Mouse (Mus musculus) right cerebral cortex, postnatal 36 days (tissue): ENCODE measurements around the gene Galnt3.

Experiments
- DNase-seq, 2 experiments: peaks; one replicate each; pipeline ENCODE4 v3.0.0; 2022; ENCODE audit warnings: low spot score in 2 of 2, mixed read lengths in 1 of 2

Gene Galnt3

DNA sequence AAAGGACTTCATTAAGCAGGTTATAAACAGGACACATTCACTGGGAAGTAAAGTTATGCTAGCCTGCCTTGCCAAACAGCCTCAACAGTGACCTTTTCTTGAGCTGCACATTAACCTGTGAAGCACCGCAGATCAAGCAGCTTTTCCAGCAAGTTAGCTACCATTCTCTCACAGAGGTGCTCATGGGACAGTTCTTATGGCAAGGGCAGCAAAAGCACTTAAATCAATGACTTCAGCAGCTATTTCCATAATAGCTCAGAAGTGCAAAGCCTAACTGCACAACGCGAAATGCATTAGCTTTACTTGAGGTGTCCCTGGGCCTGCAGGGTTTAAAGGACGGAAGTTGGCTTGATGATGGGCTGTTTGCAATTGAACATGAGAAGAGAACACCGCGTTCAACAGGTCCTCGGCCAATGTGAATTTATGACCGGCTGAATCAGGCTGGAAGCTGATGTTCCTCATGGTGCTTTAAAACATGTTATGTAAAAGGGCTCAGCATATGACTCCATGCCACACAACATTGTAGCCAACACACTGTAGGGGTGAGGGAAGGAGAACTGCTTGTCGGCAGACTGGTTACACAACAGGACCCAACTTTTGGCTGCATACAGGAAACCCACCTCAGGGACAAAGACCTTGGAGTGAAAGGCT, 16.8 kb downstream of the Galnt3 start:
- no peak for DNase-seq

DNA sequence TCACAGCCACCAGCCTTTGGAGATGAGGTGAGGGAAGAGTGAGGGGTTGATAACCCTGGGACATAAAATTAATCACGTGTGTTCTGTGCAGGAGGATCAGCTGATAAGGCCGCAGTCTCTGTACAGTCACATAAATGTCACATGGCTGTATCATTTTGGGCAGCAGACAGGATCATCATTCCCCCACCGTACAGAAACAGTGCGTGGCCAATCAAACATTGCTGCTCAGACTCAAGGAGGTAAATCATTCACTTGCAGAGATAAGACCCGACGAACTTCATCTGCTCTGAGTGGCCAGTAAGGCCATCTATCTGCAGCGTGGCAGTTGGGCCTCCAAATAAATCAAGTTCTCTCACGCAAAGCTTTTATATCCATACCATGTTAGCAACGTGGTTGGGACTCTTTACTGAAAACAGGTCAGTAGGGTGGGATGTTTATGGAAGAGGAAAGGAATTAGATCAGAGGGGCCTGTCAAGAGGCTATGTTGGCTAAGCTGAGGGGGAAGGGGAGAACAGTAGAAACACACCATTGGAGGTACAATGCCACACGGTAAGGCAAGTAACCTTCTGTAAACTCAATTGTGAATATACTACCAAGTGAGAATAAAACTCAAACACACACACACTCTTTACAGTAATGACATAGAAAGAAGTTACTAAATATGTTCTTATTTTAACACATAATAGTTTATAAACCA, 20.9 kb downstream of the Galnt3 start:
- no peak for DNase-seq

DNA sequence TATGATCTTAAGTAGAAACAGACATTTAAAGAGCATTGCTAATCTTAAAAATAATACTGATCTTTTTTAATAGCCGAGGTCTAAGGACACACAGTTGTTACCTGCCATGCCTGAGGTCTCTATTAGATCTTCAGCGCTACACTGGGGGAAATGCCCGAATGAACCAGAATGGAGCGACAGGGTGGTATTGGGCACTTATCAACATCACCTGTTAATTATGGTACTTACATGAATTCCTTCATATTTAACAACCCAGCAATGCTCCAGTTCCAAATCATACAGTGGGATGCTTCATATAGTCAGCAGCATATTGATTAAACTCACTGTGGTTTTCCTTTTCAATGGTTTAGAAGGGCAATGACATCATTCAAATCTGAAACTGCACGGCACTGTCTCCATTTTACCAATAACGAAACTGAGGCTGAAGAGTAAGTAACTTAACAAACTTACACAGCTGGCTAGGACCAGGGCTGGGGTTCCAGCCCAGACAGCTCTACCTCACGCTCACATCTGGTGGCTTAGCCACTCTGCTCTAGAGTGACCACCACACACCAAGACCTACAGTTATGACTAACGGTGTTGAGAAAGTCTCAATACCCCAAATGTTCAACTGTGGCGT, 23.0 kb downstream of the Galnt3 start:
- no peak for DNase-seq

DNA sequence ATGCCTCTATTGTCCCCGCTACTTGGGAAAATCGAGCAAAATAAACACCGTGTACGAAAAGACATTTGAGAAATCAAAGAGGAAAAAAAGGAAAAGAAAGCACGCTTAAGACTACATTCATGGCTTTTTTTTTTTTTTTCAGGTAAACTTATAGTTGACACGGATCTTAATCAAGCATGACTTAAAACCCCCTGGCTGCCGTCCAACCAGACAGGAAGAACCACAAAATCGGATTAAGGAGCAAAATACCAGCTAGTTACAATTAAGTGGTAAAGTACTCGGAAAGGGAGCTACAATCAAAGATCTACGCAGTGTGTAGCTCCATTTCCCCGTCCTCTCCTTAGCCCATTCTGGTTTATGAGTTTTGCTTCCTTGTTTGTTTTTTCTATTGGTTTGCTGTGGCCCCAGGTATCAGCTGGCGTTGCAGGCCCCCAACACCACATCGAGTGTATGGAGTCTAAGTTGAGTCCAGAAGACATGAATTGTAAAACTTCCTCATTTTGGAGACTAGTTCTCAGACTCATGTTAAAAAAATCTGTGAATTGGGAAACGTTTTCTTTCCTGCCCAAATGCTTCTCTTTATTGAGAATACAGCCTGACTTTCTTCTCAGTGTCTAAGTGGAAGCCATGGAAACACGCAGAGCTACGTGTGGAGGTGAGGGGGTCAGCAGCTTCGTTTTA, 24.0 kb downstream of the Galnt3 start:
- no peak for DNase-seq

DNA sequence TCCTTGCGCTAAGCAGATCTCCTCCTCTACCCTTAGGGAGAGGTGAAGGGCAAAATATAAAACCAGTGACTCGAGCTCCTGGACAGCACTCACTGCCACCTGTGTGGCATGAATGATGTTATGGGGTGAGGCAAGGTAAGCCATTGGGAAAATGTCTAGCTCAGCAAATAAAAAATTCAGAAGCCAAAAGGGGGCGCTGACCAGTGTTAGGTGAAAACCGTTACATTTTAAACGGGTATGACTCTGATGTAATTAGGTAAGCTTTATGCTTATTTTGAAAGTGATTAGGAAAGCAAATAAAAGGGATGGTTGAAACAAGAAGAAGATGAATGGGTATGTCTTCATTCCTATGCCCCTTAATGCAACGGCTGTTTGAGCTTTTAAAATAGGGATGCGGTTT, 24.6 kb downstream of the Galnt3 start:
- DNase-seq, result no peak

DNA sequence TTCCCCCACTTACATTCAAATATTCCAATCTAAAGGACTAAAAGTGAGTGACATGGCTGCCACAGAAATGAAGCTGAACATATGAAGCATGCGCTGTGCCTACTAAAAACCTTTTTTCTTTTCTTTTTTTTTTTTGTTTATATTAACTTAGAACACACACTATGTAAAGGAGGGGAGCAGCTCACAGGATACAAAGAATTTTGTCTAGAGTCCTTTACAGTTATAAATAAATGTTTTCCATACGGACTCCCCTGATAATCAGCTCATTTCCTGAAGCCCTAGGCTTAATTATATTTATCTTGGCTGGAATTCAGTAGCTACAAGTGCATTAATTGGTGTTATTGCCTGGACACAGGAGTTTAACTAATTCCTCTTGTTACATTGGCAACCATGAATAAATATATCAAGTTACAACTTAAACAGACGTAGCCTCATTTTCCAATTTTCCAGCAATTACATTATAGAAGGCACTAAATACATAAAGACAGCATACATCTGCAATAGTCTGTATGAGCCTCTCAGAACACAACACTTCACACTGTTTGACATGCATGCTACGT, 30.1 kb downstream of the Galnt3 start:
- no peak for DNase-seq

DNA sequence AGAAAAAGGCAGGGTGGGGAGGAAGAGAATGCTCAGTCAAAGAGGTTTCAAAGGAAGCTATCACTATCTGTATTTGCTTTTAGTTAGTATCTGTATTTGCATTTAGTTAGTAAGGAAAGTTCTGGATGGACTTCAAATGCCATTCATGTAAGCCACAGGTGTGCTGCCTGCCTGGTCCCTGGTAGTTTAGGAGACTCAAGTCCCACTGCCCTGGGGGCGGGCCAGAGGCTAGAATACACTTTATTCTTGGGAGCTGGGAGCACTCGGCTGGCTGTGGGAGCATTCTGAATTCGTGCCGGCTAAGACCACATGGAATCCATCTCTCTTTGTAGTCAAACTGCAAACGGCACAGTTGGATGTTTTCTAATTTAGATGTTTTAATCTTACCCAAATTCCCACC, 33.5 kb downstream of the Galnt3 start:
- no peak for DNase-seq

DNA sequence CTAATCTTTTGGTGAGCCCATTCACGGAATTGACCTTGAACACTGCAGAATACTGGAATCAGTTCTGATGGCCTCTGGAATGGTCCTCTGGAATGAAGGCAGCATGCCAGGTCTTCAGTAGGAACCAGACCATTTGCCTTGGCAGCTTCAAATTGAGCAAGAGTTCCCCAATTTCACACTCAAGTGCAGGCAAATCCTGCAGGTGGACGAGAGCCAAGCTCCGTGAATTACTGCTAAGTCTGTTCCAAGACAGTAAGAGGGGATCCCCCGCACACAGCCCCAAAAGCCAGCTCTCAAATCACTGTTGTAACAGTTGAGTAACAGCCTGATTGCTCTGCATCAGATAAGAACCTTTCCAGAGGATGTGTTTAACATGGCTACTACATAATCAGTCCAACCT, 42.9 kb downstream of the Galnt3 start:
- no peak for DNase-seq

DNA sequence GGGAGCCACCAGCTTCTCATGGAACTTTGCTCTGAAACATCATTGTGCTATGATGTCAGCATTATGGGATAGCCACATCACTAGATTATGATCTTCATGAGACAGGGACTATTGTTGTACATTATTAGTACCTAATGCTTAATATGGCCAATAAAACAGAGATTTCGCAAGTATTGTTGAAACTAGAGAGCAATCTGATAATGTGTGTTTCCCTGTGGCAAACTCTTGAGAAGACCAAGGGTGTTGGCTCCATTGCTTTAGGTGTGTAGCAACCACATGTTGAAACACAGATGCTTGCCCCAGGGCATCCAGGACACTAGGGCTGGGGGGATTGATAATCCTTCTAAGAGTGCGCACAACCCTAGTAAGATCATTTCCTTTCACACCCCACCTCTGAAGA, 44.1 kb downstream of the Galnt3 start:
- no peak for DNase-seq

DNA sequence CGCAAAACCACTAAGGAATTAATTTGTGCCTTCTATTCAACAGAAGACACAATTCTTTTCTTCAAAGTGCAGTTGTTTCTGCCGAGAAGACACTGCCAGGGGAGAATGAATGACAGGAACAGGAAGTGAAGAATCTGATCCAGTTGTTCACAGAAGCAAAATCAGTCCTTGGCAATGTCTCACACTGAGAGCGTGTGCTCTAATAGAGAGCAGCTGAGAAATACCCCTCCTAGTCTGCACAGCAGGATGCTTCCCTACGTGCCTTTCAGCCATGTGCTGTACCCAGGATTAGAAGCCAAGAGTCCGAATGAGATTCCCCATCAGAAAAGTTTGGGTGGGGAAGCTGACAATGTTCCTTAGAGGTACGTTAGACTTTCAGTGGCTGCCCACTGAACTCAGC, 55.3 kb downstream of the Galnt3 start:
- DNase-seq, result no peak

DNA sequence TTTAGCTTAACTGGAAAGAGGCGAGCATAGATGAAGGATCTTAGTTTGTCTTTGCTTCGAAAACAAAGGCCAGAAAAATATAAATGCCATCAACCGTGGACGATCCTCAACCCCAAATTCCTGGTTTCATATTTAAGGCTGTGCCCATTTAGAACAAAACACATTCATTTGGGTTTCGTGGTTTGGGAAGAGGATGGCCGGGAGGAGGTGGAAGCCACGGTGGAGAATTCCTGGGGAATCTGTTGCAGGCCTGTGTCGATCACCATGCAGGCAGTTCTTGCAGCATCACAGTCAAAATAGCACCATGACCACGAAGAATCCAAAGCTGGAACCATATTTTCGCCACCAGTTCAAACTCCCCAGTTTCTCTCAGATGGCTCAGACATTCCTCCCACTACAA, 61.5 kb downstream of the Galnt3 start:
- DNase-seq, result no peak

DNA sequence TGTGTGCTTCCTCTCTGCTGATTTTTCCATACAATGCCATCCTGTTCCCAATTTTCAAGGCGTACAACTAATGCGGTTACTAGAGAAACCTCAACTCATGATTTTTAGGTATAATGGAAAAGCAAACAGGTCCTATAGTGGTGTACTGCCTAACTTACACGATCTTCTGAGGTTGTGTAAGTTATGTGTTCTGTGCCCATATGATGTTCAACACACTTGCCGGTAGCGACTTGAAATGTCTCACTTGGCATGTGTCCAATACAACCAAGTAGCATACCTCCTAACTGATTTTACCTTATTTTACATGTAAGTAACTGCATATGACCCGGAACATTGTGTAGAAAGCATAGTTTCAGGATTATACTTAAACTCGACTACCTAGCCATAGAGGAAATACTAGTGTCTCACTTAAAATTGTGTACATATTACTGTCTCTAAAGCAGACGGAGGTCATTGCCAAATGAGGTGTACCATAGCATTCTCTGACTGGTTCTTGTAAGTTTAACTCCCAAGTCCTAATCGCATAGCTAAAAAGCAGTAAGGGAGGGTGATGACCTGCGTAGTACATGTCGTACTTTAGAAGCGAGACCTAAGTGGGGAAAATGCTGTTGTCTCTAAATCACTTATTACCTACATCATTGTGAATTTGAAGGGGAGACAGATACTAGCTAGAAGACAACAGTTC, 80.2 kb downstream of the Galnt3 start:
- no peak for DNase-seq

DNA sequence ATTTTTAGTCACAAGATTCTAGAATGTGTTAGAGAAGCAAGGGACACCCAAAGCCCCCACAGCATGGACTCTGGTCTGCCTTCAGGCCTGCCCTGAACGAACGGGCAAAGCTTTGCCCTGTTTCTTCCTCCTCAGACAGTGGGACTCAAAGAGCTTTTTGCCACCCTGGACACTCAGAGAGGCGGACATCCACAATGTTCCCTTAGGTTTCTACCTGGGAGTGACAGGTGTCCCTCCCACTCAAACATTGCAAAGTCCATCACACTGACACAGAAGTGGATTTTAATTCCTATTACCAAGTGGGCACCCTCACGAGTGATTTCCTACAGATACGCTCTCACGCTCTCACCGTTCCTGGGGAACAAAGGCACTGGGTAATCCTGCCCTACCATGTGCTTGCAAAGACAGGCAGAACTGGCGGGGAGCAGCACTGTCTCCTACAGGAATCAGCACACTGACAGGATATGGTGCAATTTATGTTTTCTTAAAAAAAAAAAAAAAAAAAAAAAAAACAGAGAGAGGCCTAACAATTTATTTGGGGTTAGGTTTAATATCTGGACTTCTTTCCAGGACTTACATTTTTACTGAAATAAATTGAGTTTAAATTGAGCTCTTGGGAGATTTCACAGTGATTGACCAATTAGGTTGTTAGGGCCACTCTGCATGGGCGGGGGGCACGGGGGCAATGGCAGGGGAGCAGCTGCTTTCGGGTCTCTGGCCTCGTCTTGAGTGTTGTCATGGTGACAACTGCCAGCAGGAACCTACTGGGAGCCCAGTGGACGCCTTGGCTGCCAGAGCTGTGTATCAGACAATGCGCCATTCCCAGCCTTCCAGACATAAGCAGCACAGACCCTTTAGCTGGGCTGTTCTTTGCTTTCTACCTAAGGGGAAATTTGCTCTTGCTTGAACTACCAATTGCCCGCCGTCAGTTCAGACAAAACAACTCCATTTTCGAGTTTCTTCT, 81.1 kb downstream of the Galnt3 start:
- no peak for DNase-seq

DNA sequence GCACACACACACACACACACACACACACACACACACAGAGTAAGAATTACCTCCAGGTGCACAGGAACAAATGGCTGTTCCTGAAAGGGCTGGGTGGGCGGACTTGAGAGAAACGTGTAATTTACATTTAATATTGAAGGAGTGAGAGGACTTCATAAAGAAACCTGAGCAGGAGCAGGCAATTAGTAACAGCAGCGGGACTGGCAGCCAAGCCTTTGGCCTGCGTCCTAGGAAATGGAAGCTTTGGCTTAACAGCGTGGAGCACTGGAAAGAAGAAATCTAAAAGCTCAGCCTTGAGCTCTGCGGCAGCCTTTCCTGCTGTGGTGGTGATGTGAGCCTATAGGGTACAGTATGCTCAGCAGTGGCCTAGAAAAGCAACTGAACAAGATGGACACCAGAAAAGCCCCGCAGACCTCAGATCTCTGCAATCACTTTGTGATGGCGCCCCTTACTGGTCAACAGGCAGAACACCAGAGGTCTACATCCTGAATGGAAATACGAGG, 82.8 kb downstream of the Galnt3 start:
- DNase-seq, result peak; percentile 47 to 48

DNA sequence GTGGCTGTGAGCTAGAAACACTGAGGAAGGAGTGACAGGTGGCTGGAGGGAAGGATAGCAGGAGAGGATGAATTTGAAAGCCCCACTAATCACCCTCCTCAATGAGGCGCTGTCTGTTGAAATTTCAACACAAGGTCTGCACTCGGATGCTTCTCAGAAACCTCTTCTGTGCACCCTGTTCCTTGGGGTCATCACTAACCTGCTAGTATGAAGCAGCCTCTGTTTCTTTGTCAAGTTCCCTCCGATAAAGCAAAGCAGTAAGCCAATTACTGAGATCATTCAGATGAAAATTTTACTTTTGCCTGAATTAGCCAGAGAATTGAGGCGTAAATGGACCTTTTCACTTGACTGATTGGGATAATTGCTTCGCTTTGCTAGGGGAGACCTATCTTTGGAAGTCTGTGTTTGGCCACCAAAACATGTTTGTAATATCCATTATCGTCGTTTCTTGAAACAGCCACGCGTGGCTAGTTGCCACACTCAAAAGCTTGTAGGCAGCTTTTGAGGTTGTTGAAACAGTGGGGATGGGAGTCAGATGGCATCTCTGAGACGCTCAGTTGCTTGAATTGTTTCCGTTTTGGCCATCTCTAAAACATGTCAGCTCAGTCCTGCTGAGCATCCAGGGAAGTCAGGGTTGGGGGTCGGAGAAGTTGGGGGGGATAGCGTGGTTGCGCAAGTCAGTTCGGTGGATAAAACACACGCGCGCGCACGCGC, 83.4 kb downstream of the Galnt3 start:
- no peak for DNase-seq

DNA sequence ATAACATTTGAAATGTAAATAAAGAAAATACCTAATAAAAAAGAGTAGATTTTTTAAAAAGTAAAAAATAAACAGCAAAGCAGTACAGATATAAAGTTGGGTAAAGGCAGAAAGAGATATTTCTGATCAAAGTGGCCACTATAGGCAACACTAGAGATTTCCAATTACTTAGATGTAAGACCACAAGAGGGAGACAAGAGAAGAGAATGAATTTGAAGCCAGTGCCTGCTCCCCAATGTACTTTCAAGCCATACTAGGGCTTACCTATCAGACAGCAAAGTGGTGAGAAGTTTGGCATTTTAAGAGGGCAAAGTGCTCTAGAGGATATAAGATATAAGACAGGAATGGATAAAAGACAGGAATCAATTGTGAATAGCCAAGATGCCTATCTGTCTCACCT, 84.2 kb downstream of the Galnt3 start:
- no peak for DNase-seq

DNA sequence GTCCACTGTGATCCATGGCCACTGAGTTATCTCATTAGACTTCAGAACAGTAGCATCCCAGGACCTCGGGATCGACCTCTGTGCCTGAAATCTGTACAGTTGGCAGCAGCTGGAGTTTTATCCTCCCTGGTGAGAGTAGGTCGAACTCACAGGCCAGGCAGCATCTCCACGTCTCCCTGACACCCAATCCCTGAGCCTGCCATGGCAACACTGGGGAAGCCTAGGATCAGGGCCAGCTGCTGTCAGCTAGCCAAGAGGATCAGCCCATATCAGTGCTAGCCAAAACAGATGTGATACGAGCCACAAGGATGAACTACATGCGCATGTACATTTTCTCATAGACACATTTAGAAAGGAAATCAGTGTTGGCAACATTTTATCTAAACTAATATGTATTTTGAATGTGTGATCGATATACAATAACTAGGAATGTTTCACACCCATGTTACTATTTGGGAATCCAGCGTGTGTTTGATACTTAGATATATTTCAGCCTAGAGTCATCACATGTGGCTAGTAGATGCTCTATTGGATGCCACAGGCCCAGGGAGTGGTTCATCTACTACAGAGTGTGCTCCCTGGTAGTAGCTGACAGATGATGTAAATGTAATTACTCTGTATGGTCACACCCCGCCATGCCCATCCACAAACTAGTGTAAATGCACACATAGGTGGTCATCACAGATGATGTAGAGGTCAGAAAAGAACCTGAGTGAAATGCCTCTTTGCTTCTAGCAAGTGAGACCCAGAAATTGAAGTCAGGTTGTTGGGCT, 89.7 kb downstream of the Galnt3 start:
- no peak for DNase-seq
